ENCODE assay signal across 8 mouse cellular contexts in genomic region chr19:54114588-54115317, GRCm38 (mm10).
DNase-seq lines count a peak whose midpoint lies in the region; ATAC-seq lines count a peak whose summit lies in the region.

No protein-coding gene starts in this region.

- no peaks in the 10 kb centered on the region for H3K36me3 ChIP-seq in lung, embryonic 15.5 days
- no peaks in the 10 kb centered on the region for H3K36me3 ChIP-seq in neural tube, embryonic 15.5 days

- H3K9me3 ChIP-seq in lung, embryonic 15.5 days = no peaks in the 10 kb centered on the region
- no peaks in the 10 kb centered on the region for H3K9me3 ChIP-seq in neural tube, embryonic 15.5 days (replicated peaks)

- intact Hi-C loops in heart, postnatal 10 days (cut with DNase I) = no loop called here

- DNase-seq in MEL-GATA-1-ER (ENCODE audit: extremely low read depth, low read depth) = peak; percentile 57
- DNase-seq in c-Kit-negative CD71-positive TER-119-positive erythroid progenitor cells, embryonic 14.5 days (ENCODE audit: low read depth, low spot score) = peak; percentile 27
- DNase-seq in fibroblast of lung, adult 2 months (ENCODE audit: low read depth) = peak; percentile 8
- peak; percentile 45 to 58 for DNase-seq in heart, postnatal 10 days
- peak; percentile 35 to 69 for DNase-seq in kidney, postnatal 36 days
- DNase-seq in thymus, postnatal 4 days = peak; percentile 61

- peak; percentile 75; the same call in 1 of the 2 replicates for ATAC-seq in lung, embryonic 15.5 days (ENCODE audit: borderline replicate concordance, extremely low read depth, low FRiP score, low TSS enrichment)
- ATAC-seq in neural tube, embryonic 15.5 days (ENCODE audit: low FRiP score) = peak; percentile 69

- no peaks in the 10 kb centered on the region for H3K4me1 ChIP-seq in lung, embryonic 15.5 days
- H3K4me1 ChIP-seq in neural tube, embryonic 15.5 days = peaks cover 17% of the 10 kb centered on the region

- peak overlapping the region; percentile 60 for H3K4me2 ChIP-seq in lung, embryonic 15.5 days
- peak overlapping the region; percentile 69 for H3K4me2 ChIP-seq in neural tube, embryonic 15.5 days

- H3K27ac ChIP-seq in lung, embryonic 15.5 days = no peak overlapping the region
- H3K27ac ChIP-seq in neural tube, embryonic 15.5 days (replicated peaks) = no peak overlapping the region

- H3K9ac ChIP-seq in lung, embryonic 15.5 days = peak overlapping the region; percentile 23
- H3K9ac ChIP-seq in neural tube, embryonic 15.5 days (replicated peaks) = peak overlapping the region; percentile 18; the same call in 1 of the 2 replicates

- H3K4me3 ChIP-seq in lung, embryonic 15.5 days = peak overlapping the region; percentile 53
- peak overlapping the region; percentile 47 for H3K4me3 ChIP-seq in neural tube, embryonic 15.5 days (replicated peaks)

- whole genome bisulfite sequencing in lung, embryonic 15.5 days = 9% methylated on average over 22 of the region's 22 CpGs
- 5% methylated on average over 22 of the region's 22 CpGs for WGBS in neural tube, embryonic 15.5 days

- H3K27me3 ChIP-seq in lung, embryonic 15.5 days = 0 out of 2 replicates have a peak, but pooled peaks cover 3% of the 10 kb centered on the region
- H3K27me3 ChIP-seq in neural tube, embryonic 15.5 days (replicated peaks) = peaks cover 4% of the 10 kb centered on the region; the same call in 1 of the 2 replicates

Comparison
In these comparisons a context has a peak if more than half of its experiments do, and no peak if none do; other contexts are left out.
1. DNase-seq: peak in every context shown above with its lines; median percentile 61 in thymus, postnatal 4 days; 57 in MEL-GATA-1-ER; 52 in kidney, postnatal 36 days; 52 in heart, postnatal 10 days; 27 in c-Kit-negative CD71-positive TER-119-positive erythroid progenitor cells, embryonic 14.5 days; 8 in fibroblast of lung, adult 2 months.